Comparison of ENCODE assay signal across 8 mouse cellular contexts in genomic region chr7:112955103-112955827, GRCm38 (mm10). TPM values are rescaled to one million over a fixed set of nuclear protein-coding genes. Genes with fewer than 3 reads are reported as not detected.
DNase-seq lines count a peak whose midpoint lies in the region; ATAC-seq lines count a peak whose summit lies in the region.

No protein-coding gene starts in this region.

- DNase-seq in ZHBTc4 (ENCODE audit: low read depth, low spot score): peak; percentile 73
- DNase-seq in cerebellum, adult 18-20 months: peak; percentile 19 to 30
- DNase-seq in liver: peak; percentile 12
- no peak for DNase-seq in spleen, adult 18-20 months
- no peak for DNase-seq in frontal cortex, postnatal 36 days (ENCODE audit: low spot score in 2 of 2)

- H3K4me1 ChIP-seq in forebrain, embryonic 15.5 days: peaks cover 27% of the 10 kb centered on the region
- H3K4me1 ChIP-seq in hindbrain, embryonic 13.5 days (replicated peaks): peaks cover 28% of the 10 kb centered on the region
- peaks cover 19% of the 10 kb centered on the region for H3K4me1 ChIP-seq in midbrain, embryonic 15.5 days

- 2% methylated on average over 40 of the region's 40 CpGs for WGBS in forebrain, embryonic 15.5 days
- 2% methylated on average over 40 of the region's 40 CpGs for WGBS in hindbrain, embryonic 13.5 days
- WGBS in midbrain, embryonic 15.5 days: 3% methylated on average over 40 of the region's 40 CpGs

- peaks cover 37% of the 10 kb centered on the region for H3K27me3 ChIP-seq in forebrain, embryonic 15.5 days
- H3K27me3 ChIP-seq in hindbrain, embryonic 13.5 days: peaks cover 59% of the 10 kb centered on the region
- H3K27me3 ChIP-seq in midbrain, embryonic 15.5 days (replicated peaks): peaks cover 42% of the 10 kb centered on the region

- H3K4me2 ChIP-seq in forebrain, embryonic 15.5 days (replicated peaks): peak overlapping the region; percentile 95
- peak overlapping the region; percentile 86 for H3K4me2 ChIP-seq in hindbrain, embryonic 13.5 days
- peak overlapping the region; percentile 78 for H3K4me2 ChIP-seq in midbrain, embryonic 15.5 days

- no peaks in the 10 kb centered on the region for H3K36me3 ChIP-seq in forebrain, embryonic 15.5 days
- H3K36me3 ChIP-seq in hindbrain, embryonic 13.5 days: no peaks in the 10 kb centered on the region
- H3K36me3 ChIP-seq in midbrain, embryonic 15.5 days (replicated peaks): no peaks in the 10 kb centered on the region

- no peaks in the 10 kb centered on the region for H3K9me3 ChIP-seq in forebrain, embryonic 15.5 days
- no peaks in the 10 kb centered on the region for H3K9me3 ChIP-seq in hindbrain, embryonic 13.5 days
- H3K9me3 ChIP-seq in midbrain, embryonic 15.5 days: no peaks in the 10 kb centered on the region

- H3K4me3 ChIP-seq in forebrain, embryonic 15.5 days: peak overlapping the region; percentile 51
- H3K4me3 ChIP-seq in hindbrain, embryonic 13.5 days: peak overlapping the region; percentile 48
- peak overlapping the region; percentile 45 for H3K4me3 ChIP-seq in midbrain, embryonic 15.5 days

- peak overlapping the region; percentile 50 for H3K9ac ChIP-seq in forebrain, embryonic 15.5 days (replicated peaks)
- H3K9ac ChIP-seq in hindbrain, embryonic 13.5 days: peak overlapping the region; percentile 72
- peak overlapping the region; percentile 33 for H3K9ac ChIP-seq in midbrain, embryonic 15.5 days

- peak; percentile 53; the same call in 1 of the 2 replicates for ATAC-seq in forebrain, embryonic 15.5 days (replicated peaks)
- ATAC-seq in hindbrain, embryonic 13.5 days (ENCODE audit: low FRiP score): peak; percentile 55
- peak; percentile 75 for ATAC-seq in midbrain, embryonic 15.5 days (replicated peaks)

- H3K27ac ChIP-seq in forebrain, embryonic 15.5 days (replicated peaks): no peak overlapping the region
- H3K27ac ChIP-seq in hindbrain, embryonic 13.5 days: no peak overlapping the region
- 0 out of 2 replicates have a peak overlapping the region, but pooled peaks have one; percentile 18 for H3K27ac ChIP-seq in midbrain, embryonic 15.5 days

RNA-seq across cellular contexts. Expression of gene Rassf10, which starts 1.5 kb away (rescaled TPM):
- polyA plus RNA-seq in forebrain, embryonic 15.5 days (2015; fragmentation: Nextera tagmentation; extraction: Ambion mirVana): 2.3 and 2.4 TPM in 2 replicates
- polyA plus RNA-seq in hindbrain, embryonic 13.5 days (2015; fragmentation: Nextera tagmentation; extraction: Ambion mirVana): 3.0 and 3.1 TPM in 2 replicates
- 3.6 and 5.4 TPM in 2 replicates for polyA plus RNA-seq in midbrain, embryonic 15.5 days (2015; fragmentation: Nextera tagmentation; extraction: Ambion mirVana)

Comparison
In these comparisons a context has a peak if more than half of its experiments do, and no peak if none do; other contexts are left out.
1. DNase-seq: peak in ZHBTc4 (single experiment), cerebellum, adult 18-20 months (2 of 2) and liver (single experiment); none in spleen, adult 18-20 months (0 of 2) and frontal cortex, postnatal 36 days (0 of 2).
2. Peak in every context shown above with its lines, with median percentiles within 50 percentile points of each other: ATAC-seq, H3K4me2 ChIP-seq, H3K4me3 ChIP-seq and H3K9ac ChIP-seq.